Mouse (Mus musculus) ES-E14 (cell line): ENCODE results near the gene Mob3b. TPM values are rescaled to one million over a fixed set of nuclear protein-coding genes. Genes with fewer than 3 reads are reported as not detected.
A peak's percentile ranks its signal among the peaks of the same experiment; 100 is the strongest.

ENCODE experiments used
- DNase-seq: peaks from one replicate; pipeline ENCODE4 v3.0.0-alpha.2; 2013; ENCODE audit warnings: low read depth, low spot score
- H3K27ac ChIP-seq: 2 replicates; pipeline ENCODE4 v1.5.1; 2012; ENCODE audit warnings: low read depth, mild to moderate bottlenecking, low read length, moderate library complexity, mixed read lengths; ENCODE audit not compliant: poor library complexity, insufficient read depth, severe bottlenecking
- H3K36me3 ChIP-seq: 2 replicates; pipeline ENCODE4 v1.6.1; 2012; ENCODE audit warnings: mild to moderate bottlenecking, low read length, moderate library complexity, mixed read lengths; ENCODE audit not compliant: control insufficient read depth, poor library complexity, insufficient read depth, severe bottlenecking
- H3K4me1 ChIP-seq, 2 experiments: fragments of 150-350 bp in 1 of 2; sonication (generic) in 1 of 2; 2 replicates each; pipeline ENCODE4 v1.6.1; 2012; ENCODE audit warnings: low read length in 2 of 2, mild to moderate bottlenecking in 1 of 2, mixed read lengths in 1 of 2; ENCODE audit not compliant: control insufficient read depth in 2 of 2, insufficient read depth in 2 of 2, poor library complexity in 1 of 2
- H3K4me3 ChIP-seq, 2 experiments: fragments of 150-350 bp in 1 of 2; sonication (generic) in 1 of 2; 2 replicates each; pipeline ENCODE4 v1.5.1; 2012; ENCODE audit warnings: low read length in 2 of 2, low read depth in 1 of 2, mild to moderate bottlenecking in 1 of 2, mixed read lengths in 1 of 2; ENCODE audit not compliant: insufficient read depth in 1 of 2, poor library complexity in 1 of 2, severe bottlenecking in 1 of 2
- H3K9ac ChIP-seq: 2 replicates; pipeline ENCODE4 v1.6.1; 2012; ENCODE audit warnings: low read depth, mild to moderate bottlenecking, low read length, mixed read lengths; ENCODE audit not compliant: poor library complexity, insufficient read depth, severe bottlenecking
- H3K9me3 ChIP-seq: fragments of 150-350 bp; sonication (generic); 2 replicates; pipeline ENCODE4 v1.6.1; 2012; ENCODE audit warnings: low read depth, mild to moderate bottlenecking, low read length; ENCODE audit not compliant: control insufficient read depth, insufficient read depth
- CHD2 ChIP-seq: IDR thresholded peaks from 2 replicates; pipeline ENCODE4 v1.6.1; 2014; ENCODE audit warnings: mild to moderate bottlenecking, low read depth, low read length, inconsistent platforms
- HCFC1 ChIP-seq: IDR thresholded peaks from 2 replicates; pipeline ENCODE4 v1.6.1; 2012; ENCODE audit warnings: low read length, inconsistent platforms, borderline replicate concordance; ENCODE audit not compliant: insufficient read depth
- MAFK ChIP-seq: IDR thresholded peaks from 2 replicates; pipeline ENCODE4 v1.6.1; 2014; ENCODE audit warnings: mild to moderate bottlenecking, low read depth, low read length, inconsistent platforms; ENCODE audit not compliant: insufficient read depth
- ZC3H11A ChIP-seq: IDR thresholded peaks from 2 replicates; pipeline ENCODE4 v1.6.1; 2012; ENCODE audit warnings: low read depth, mild to moderate bottlenecking, inconsistent platforms, low read length, borderline replicate concordance
- ZNF384 ChIP-seq: IDR thresholded peaks from 2 replicates; pipeline ENCODE4 v1.6.1; 2012; ENCODE audit warnings: low read depth, low read length, inconsistent platforms
- in situ Hi-C, 2 experiments: fragments of 600-800 bp; cut with MboI; formaldehyde crosslinking; loops; one replicate each; pipeline ENCODE4 v1.15.1; 2025; ENCODE audit warnings: low sequenced_read_pairs in 2 of 2, inconsistent platforms in 1 of 2; ENCODE audit not compliant: unreplicated experiment in 2 of 2
- total RNA-seq: library from RNA; depleted of rRNA; stranded (reverse); fragments of 300-350 nt; gene quantifications from 2 replicates; pipeline ENCODE4 v1.2.3, GENCODE M21; 2012

The Mob3b gene
- total RNA-seq, 1 experiment: 8.3 TPM

GRCm38 (mm10) chr4:35006541-35007260 is 150.6 kb downstream of the Mob3b start:
- H3K4me1 ChIP-seq: no peaks in the 10 kb centered on the region
- no peak overlapping the region for H3K9ac ChIP-seq
- H3K4me3 ChIP-seq: no peak overlapping the region
- no peaks in the 10 kb centered on the region for H3K9me3 ChIP-seq
- DNase-seq: peak; percentile 43
- in situ Hi-C loops: no loop called here
- no peaks in the 10 kb centered on the region for H3K36me3 ChIP-seq
- TF ChIP-seq MAFK: no peak
- no peak for TF ChIP-seq CHD2
- no peak for TF ChIP-seq ZNF384
- no peak for TF ChIP-seq ZC3H11A
- no peak for TF ChIP-seq HCFC1
- H3K27ac ChIP-seq: no peak overlapping the region

GRCm38 (mm10) chr4:35006056-35006455 is 151.2 kb downstream of the Mob3b start:
- Histone ChIP-seq H3K4me3 (no peak overlapping the region), H3K9ac (no peak overlapping the region), H3K9me3 (no peaks in the 10 kb centered on the region), H3K36me3 (no peaks in the 10 kb centered on the region), H3K4me1 (no peaks in the 10 kb centered on the region), H3K27ac (no peak overlapping the region)
- peak; percentile 22 for DNase-seq
- no peak for TF ChIP-seq CHD2
- no peak for TF ChIP-seq ZC3H11A
- TF ChIP-seq HCFC1: no peak
- TF ChIP-seq ZNF384: no peak
- no peak for TF ChIP-seq MAFK
- in situ Hi-C loops: no loop called here

GRCm38 (mm10) chr4:35005068-35005769 is 152.1 kb downstream of the Mob3b start:
- in situ Hi-C loops: no loop called here
- no peak overlapping the region for H3K27ac ChIP-seq

GRCm38 (mm10) chr4:35004473-35004872 is 152.8 kb downstream of the Mob3b start:
- TF ChIP-seq ZNF384 (no peak), CHD2 (no peak)
- Histone ChIP-seq H3K36me3 (no peaks in the 10 kb centered on the region), H3K9me3 (no peaks in the 10 kb centered on the region), H3K9ac (no peak overlapping the region), H3K4me3 (no peak overlapping the region), H3K27ac (no peak overlapping the region), H3K4me1 (no peaks in the 10 kb centered on the region)
- no peak for DNase-seq
- in situ Hi-C loops: no loop called here

More at GRCm38 (mm10) chr4:35005068-35005769, 152.1 kb downstream of the Mob3b start:
- no peak for DNase-seq
- no peaks in the 10 kb centered on the region for H3K4me1 ChIP-seq
- no peak overlapping the region for H3K9ac ChIP-seq
- no peaks in the 10 kb centered on the region for H3K9me3 ChIP-seq
- TF ChIP-seq CHD2: no peak
- no peak for TF ChIP-seq ZNF384
- TF ChIP-seq ZC3H11A: no peak
- TF ChIP-seq MAFK: no peak
- no peak for TF ChIP-seq HCFC1
- H3K36me3 ChIP-seq: no peaks in the 10 kb centered on the region
- no peak overlapping the region for H3K4me3 ChIP-seq
